Mouse (Mus musculus) spleen, embryonic (tissue): Measurements from ENCODE around the gene Samd13.

ENCODE experiments used
- CTCF ChIA-PET: fragments of 350-600 bp; sonication (Branson Sonifier 250); formaldehyde crosslinking; loops from one replicate; lab custom pipeline; 2022; lab: Charles Lee

Samd13 gene

DNA sequence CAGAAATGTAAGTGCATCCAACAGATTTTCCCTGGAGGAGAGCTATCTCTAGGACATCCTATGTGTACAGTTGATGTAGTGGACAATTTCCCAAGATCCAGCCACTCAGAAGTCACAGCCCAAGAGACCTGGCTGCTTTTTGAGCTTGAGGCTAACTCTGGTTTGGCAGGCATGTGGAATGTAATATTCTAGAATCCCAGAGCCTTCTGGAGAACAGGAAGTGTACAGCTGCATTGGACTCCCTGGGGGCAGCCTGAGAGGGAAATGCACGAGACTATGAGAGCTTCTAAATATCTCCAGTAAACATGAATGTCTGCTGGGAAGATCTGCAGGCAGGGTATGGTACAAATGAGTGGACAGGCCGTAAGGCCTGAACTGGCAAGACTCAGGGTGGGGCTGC is 14.3 kb downstream of the Samd13 start:
- CTCF ChIA-PET: no interaction called here

DNA sequence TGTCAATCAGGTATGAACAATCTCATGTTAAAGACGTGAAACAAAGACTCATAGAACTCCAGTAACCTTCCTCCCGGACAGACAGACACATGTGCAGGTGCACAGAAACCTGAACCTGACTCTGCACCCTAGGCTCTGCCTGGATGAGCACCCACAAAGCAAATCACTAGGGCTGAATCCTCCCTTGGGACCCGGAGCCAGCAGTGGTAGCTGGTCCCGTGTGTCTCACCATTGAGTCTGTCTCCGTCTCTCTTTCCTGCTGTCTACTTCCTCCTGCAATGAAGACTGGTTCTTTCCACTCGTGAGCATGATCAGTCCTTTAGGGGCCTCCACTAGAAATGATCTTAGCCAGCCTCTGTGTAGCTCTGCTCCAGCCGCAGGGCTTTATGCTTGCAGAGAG is 23.5 kb downstream of the Samd13 start:
- CTCF ChIA-PET: no interaction called here

DNA sequence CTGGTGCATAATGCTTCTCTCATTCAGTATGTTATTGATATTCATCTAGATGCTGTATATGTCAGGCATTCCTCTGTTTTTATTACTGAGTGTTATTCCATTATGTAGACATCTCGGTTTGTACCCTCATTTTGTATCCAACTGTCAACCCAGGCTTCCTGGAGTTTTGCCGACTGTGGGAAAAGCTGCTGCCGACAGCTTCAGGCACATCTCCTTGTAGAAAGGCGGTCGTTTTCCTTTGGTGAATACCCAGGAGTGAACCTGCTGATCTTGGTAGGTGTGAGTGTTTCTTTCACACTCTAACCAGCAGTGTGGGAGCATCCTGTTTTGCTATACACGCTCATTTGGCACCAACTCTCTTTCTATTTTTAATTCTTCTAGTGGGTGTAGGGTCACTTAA is 24.4 kb downstream of the Samd13 start:
- CTCF ChIA-PET: no interaction called here

DNA sequence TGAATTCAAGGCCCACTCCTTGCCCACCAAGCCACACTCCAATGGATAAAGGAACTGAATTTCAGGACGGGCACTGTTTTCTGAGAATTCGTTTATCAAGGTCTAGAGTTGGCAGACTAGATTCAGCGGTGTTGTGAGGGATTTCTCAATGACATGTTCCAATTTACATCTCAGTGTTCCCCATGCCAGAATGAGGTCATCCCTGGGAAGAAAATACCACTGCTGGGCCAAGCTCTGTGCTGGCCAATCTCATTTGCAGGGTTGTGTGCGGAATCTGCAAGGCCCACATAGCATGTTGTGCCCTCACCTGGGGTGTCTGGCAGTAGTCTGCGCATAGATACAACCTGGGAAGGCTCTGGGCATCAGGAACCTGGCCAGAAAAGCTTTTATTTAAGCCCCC is 26.1 kb downstream of the Samd13 start:
- CTCF ChIA-PET: interaction anchor here (0.7 kb wide), 1 partner anchor 286 kb away, joined by 5 read pairs; no protein-coding TSS in a partner anchor

- CTCF ChIA-PET: no interaction called here
Measured at GRCm38 (mm10) chr3:146658061-146658639, 27.2 kb downstream of the Samd13 start.

DNA sequence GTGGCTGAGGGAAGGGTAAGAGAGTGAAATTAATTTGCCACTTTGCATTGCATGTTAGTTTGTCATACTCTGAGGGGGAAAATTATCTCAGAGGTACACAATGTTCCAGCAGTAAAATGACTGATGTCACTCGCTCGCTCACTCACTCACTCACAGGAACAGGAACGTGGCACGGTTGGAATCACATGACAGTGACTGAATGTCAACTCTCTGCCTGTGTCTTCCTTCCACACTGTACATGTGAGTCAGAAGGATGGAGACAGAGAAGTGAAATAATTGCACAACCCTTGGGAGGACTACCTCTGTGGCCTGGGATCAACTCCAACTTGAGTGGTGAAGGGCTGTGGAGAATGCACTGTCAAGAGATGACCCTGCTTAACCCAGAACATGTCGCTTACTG is 28.0 kb downstream of the Samd13 start:
- CTCF ChIA-PET: no interaction called here

- CTCF ChIA-PET: interaction anchor here (0.6 kb wide), 1 partner anchor 677 kb away, joined by 3 read pairs; no protein-coding TSS in a partner anchor
Measured at GRCm38 (mm10) chr3:146655111-146655577, 30.2 kb downstream of the Samd13 start.

DNA sequence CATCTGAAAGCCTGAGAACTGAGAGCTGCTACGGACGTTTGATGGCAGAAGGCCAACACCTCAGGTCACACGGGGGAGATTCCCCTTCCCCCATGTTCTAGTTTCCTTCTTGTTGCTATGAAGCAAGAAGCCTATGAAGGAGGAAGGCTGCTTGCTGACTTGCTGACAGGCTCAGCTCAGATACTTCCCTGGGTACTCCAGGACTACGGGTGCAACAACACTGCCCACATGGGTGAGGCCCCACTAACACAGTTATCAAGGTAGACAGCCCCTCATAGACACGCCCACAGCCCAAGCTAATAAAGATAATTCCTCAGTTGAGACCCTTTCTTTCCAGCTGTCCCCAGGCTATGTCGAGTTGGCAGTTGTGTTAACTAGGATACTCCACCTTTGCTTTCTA is 31.7 kb downstream of the Samd13 start:
- CTCF ChIA-PET: no interaction called here

DNA sequence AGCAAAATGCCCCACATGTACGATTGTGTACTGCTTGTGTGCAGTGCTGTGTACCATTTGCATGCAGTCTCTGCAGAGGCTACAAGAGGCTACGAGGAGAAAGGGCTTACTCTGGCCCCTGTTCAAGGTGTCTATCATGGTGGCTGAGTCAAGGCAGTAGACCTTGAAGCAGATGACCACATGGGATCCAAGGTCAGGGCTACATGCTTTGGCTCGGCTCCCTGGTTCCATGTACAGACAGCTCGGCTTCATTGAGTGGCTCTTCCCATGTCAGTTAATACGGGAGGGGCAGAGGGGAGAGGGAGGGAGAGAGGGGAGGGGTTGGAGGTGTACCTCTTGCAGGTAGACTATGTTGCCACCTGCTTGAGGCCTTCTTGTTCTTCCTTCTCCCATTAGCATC is 33.0 kb downstream of the Samd13 start:
- CTCF ChIA-PET: no interaction called here

DNA sequence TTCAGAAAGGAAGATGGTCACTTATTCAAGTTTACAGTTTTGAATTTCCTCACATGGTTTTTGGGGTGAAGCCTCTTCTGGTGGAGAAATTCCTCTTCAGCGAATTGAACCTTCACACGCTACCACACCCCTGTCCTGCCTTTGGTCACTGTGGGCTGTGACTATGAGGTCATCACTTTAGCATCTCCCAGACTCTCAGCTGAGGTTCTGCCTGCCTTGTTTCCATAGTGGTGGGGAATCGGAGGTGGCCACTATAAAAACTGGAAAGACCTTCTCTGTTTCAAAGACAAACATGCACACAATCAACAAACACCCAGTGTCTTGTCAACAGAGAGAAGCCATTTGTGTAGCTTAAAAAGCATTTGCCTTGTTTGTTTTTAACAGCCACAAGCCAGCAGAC is 34.2 kb downstream of the Samd13 start, which contains the start of gene 4930503B20Rik:
4930503B20Rik (minus strand) TSS at position 101 of the 400 bp plus-strand sequence.
- CTCF ChIA-PET: no interaction called here

- CTCF ChIA-PET: no interaction called here
Measured at GRCm38 (mm10) chr3:146650716-146651115, 34.7 kb downstream of the Samd13 start.

- CTCF ChIA-PET: no interaction called here
Measured at GRCm38 (mm10) chr3:146649311-146649894, 36.0 kb downstream of the Samd13 start.

GRCm38 (mm10) chr3:146641818-146642427 is 43.5 kb downstream of the Samd13 start:
- CTCF ChIA-PET: no interaction called here

DNA sequence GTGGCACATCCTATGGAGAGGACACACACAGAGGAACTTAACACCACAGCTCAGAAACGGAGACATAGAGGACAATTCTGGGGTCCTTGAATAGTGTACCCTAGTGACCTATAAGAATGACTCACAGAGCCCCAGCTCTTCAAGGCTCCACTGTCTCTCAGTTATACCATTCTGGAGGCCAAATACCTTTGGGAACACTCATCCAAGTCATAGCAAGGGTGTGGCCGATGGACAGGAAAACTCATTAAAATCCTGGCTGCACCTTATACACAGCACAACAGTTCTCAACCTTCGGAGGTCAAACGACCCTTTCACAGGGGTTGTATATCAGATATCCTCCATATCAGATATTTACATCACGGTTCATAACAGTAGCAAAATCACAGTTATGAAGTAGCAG is 52.9 kb downstream of the Samd13 start:
- CTCF ChIA-PET: no interaction called here

DNA sequence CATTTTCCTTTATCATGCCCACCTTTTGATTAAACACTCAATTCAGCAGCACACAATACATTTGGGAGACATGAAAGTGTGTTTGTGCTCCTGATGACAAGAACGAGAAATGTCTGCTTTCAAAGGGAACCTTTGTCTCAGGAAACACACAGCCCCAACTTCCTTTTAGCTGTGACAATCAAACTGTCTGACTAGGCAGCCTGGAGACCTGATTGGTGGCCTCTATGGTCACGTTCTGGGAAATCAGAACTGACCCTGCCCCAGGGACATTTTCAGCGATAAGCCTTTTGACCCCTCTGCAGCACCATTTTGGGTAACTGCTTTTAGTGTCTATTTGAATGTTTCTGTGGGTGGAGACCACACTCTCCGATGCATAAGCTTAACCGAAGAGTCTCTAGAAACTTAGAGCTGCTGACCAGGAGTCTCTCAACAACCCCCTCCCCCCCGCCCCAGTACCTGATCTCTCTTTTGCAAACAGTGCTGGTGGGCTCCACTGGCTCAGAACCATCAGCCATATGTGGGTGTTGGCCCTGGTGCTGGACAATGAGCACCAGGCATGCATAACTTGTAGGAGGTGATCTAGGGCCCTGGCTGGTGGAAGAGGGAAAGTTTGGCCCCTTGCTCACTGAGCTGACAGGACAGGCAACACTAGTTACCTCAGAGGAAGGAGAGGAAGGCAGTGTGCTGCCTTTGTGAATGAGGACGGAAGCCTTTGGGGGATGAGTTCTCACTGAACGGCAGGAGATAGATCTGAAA is 57.0 kb downstream of the Samd13 start:
- CTCF ChIA-PET: no interaction called here

GRCm38 (mm10) chr3:146625766-146626165 is 59.6 kb downstream of the Samd13 start:
- CTCF ChIA-PET: no interaction called here

DNA sequence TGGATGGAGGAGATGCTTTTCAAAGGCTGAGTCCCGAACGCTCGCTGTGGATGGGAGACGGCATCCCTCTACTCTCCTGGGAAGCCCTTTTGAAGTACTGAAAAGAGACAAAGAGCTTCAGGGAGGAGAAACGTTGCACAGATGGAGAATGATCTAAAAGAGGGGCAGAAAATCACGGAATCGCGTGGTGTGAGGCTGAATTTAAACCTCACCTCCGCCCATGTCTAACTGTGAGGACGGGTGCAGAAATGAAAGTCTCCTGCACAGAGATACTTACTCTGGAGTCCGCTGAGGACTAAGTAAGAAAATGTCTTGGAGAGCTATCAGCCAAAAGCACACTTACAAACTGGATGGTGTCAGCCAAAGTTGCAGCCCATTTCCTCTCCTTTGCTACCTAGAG is 63.4 kb downstream of the Samd13 start:
- CTCF ChIA-PET: no interaction called here

DNA sequence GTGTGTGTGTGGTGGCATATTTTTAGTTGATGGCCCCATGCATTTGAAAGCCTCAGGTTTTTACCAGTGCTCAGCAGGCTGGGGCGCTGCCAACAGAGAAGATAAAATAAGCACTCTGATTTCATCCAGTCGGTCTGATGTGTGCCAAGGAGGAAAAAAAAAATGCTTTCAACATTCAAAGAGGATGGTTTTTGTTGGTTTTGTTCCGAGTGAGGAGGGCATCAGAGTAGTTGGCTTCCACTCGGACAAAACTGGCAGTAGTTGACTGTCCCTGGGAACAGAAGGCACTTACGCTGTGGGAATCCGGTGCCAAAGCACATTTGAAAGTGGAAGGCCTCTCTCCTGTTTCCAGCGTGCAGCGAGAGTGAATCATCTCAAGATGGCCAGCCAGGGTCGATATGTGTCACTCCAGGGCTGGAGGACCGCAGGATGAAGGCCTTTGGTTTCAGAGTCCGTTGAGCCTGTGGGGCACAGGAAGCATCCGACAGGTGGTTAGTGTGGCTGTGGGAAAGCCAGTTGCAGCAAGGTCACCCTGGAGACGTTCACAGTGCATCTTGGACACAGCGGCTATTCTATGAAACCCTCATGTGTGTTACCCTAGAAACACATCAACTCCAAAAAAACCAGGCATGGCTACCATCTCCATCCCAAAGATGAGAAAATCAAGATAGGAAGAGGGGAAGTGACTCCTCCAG is 64.7 kb downstream of the Samd13 start:
- CTCF ChIA-PET: no interaction called here

GRCm38 (mm10) chr3:146620101-146620500 is 65.3 kb downstream of the Samd13 start:
- CTCF ChIA-PET: no interaction called here

- CTCF ChIA-PET: no interaction called here
Measured at GRCm38 (mm10) chr3:146618357-146618756, 67.0 kb downstream of the Samd13 start.

DNA sequence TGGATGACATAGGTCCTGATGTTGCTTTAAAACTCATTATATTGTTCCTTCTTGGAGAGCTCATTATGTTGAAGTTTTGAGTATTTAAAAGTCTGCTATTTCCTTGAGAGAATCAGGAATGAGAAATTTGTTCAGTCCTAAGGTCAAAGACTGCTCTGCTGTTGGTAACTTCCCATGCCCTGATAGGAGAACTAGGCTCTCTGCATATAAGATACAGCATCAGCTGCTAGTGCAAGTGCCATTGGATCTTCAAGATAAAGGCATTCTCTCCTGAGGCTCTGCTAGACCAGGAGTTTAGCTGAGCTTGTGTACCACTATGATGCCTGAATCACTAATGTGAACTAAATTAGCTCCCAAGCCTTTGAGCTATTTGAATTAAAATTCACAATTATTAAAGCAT is 67.4 kb downstream of the Samd13 start:
- CTCF ChIA-PET: no interaction called here
